Mouse (Mus musculus) thymus, adult 18-20 months (tissue): ENCODE measurements around the gene Alox12.

Experiments used
- DNase-seq, 2 experiments: peaks; one replicate each; pipeline ENCODE4 v3.0.0; 2022; ENCODE audit warnings: mixed read lengths in 2 of 2

Gene Alox12

GRCm38 (mm10) chr11:70192157-70192556 lies 63.0 kb downstream of the Alox12 start:
- DNase-seq = no peak
